Mouse (Mus musculus): Measurements from ENCODE around the gene Atad1. TPM values are rescaled to one million over a fixed set of nuclear protein-coding genes. Genes with fewer than 3 reads are reported as not detected.
A peak's percentile ranks its signal among the peaks of the same experiment; 100 is the strongest.
"Not testable (repeated sequence)": the region's sequence is repeated elsewhere in the genome, so short reads cannot be mapped to it uniquely, and the experiment has no call there.

Atad1 gene
- polyA plus RNA-seq (2012; rRNA removed), result 65.5 and 74.5 TPM in 2 replicates

DNA sequence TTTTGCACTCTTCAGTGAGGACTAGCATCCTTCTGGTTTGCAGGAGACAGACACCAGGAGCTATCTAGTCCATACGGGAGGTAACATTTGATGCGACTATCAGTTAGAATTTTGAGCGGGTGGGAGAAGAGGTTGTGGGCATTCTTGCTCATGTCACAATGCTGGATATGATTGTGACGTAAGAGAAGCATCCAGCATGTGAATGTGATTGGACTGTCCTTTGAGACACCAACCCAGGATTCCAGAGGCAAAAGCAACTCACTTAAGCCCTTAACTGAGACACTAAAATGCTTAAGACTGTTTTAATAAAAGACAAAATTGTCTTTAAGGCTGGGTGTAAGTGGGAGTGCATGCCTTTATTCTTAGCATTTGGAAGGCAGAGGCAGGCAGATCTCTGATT lies at the start of gene Atad1:
Gene Atad1, minus strand, starts transcription at position 101 of the 400 bp plus-strand sequence.
- no peak for TF ChIP-seq CTCF (IDR thresholded peaks at IDR 0.05; ENCODE audit: borderline replicate concordance, extremely low read depth, insufficient read depth, insufficient read length)
- no peak for TF ChIP-seq POLR2A (IDR thresholded peaks at IDR 0.05; ENCODE audit: borderline replicate concordance, extremely low read depth, insufficient read depth, insufficient read length, poor library complexity, severe bottlenecking)
- DNase-seq (ENCODE audit: low read depth), result no peak

DNA sequence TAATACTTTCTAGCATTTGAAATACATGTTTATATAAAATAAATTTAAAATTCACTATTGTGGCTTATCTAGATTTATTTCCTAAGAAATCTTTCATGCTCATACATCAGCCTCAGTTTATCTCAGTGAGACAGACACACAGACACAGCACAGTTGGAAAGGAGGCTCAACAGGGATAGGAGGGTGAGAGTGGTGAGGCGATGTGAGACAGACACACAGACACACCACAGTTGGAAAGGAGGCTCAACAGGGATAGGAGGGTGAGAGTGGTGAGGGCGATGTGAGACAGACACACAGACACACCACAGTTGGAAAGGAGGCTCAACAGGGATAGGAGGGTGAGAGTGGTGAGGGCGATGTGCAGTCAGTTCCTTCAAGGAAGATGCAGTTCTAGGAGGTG lies 48.4 kb upstream of the Atad1 start:
- not testable (repeated sequence) for DNase-seq (ENCODE audit: low read depth)

GRCm38 (mm10) chr19:32787388-32787787 lies 47.8 kb upstream of the Atad1 start:
- DNase-seq (ENCODE audit: low read depth), result not testable (repeated sequence)

DNA sequence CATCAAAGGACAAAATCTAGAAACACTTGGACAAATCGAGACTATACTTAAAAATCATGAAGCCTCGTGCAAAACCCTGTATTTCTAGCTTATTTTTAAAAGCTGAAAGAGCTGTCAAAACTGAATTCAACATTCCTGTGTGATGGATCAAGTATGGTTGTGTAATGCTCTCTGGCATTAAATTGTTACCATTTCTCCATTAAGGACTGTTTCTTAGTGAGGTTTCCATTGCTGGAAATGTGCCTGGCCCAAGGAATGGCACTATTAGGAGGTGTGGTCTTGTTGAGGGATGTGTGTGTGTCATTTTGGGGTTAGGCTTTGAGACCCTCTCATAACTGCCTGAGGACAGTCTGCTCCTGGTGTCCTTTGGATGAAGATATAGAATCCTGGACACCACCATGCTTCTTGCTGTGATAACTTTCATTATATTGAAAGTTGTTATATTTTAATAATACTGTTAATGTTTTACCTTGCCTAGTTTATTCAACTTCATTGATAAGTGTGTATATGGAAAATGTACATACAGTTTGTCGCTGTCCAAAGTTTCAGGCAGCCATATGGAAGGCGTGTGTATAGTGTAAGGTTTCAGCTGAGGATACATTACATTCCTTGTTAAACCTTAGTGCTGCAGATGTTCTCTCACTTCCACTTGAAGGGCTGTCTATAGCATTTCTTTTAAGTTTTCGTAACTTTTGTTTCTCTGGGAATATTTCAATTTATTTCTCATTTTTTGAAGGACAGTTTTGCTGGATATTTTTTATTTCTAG lies 41.9 kb upstream of the Atad1 start:
- no peak for DNase-seq (ENCODE audit: low read depth)
- TF ChIP-seq POLR2A (IDR thresholded peaks at IDR 0.05; ENCODE audit: borderline replicate concordance, extremely low read depth, insufficient read depth, insufficient read length, poor library complexity, severe bottlenecking), result no peak
- no peak for TF ChIP-seq CTCF (IDR thresholded peaks at IDR 0.05; ENCODE audit: borderline replicate concordance, extremely low read depth, insufficient read depth, insufficient read length)

DNA sequence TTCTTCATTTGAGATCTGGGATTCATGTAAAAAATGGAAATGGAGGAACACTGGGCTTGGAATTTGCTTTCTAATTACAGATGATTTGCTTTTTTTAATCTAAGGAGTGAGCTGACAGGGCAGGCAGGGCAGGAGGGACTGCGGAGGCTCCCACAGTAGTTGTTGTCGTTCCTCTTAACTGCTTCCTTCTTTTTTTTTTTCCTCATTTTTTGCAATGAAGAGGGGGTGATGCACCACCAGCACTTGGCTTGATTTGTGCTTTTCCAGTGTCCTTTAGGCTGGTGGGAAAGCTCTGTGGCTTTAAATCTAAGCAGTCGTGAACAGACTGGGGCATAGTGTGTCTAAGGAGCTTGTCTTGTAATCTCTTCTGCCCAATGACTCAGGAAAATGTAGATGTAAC lies 39.5 kb upstream of the Atad1 start:
- DNase-seq (ENCODE audit: low read depth), result no peak
- no peak for TF ChIP-seq POLR2A (IDR thresholded peaks at IDR 0.05; ENCODE audit: borderline replicate concordance, extremely low read depth, insufficient read depth, insufficient read length, poor library complexity, severe bottlenecking)
- no peak for TF ChIP-seq CTCF (IDR thresholded peaks at IDR 0.05; ENCODE audit: borderline replicate concordance, extremely low read depth, insufficient read depth, insufficient read length)

GRCm38 (mm10) chr19:32778411-32778810 lies 38.8 kb upstream of the Atad1 start:
- TF ChIP-seq POLR2A (IDR thresholded peaks at IDR 0.05; ENCODE audit: borderline replicate concordance, extremely low read depth, insufficient read depth, insufficient read length, poor library complexity, severe bottlenecking) (no peak), CTCF (IDR thresholded peaks at IDR 0.05; ENCODE audit: borderline replicate concordance, extremely low read depth, insufficient read depth, insufficient read length) (no peak)
- no peak for DNase-seq (ENCODE audit: low read depth)

DNA sequence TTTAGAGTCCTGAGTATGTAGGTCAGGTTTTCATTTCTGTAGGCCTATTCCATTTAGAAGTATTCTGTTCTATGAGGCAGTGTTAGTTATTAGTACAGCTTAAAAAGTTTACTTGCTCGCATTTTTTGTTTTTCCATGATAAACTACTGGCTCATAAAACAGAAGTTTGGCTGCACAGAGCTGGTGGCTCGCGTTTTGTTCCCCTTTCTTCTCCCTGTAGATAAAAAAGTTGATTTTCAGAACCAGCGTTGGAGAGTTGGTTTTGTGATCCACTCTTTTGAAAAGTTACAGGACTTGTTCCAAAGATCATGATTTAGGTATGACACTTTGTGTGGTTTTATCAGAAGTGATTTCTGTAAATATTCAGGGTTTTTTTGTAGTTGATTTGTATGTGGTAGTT lies 22.9 kb upstream of the Atad1 start:
- TF ChIP-seq CTCF (IDR thresholded peaks at IDR 0.05; ENCODE audit: borderline replicate concordance, extremely low read depth, insufficient read depth, insufficient read length) (no peak), POLR2A (IDR thresholded peaks at IDR 0.05; ENCODE audit: borderline replicate concordance, extremely low read depth, insufficient read depth, insufficient read length, poor library complexity, severe bottlenecking) (no peak)
- DNase-seq (ENCODE audit: low read depth), result no peak

- no peak for TF ChIP-seq POLR2A (IDR thresholded peaks at IDR 0.05; ENCODE audit: borderline replicate concordance, extremely low read depth, insufficient read depth, insufficient read length, poor library complexity, severe bottlenecking)
- no peak for TF ChIP-seq CTCF (IDR thresholded peaks at IDR 0.05; ENCODE audit: borderline replicate concordance, extremely low read depth, insufficient read depth, insufficient read length)
Observed at GRCm38 (mm10) chr19:32761162-32761561, 21.6 kb upstream of the Atad1 start.

DNA sequence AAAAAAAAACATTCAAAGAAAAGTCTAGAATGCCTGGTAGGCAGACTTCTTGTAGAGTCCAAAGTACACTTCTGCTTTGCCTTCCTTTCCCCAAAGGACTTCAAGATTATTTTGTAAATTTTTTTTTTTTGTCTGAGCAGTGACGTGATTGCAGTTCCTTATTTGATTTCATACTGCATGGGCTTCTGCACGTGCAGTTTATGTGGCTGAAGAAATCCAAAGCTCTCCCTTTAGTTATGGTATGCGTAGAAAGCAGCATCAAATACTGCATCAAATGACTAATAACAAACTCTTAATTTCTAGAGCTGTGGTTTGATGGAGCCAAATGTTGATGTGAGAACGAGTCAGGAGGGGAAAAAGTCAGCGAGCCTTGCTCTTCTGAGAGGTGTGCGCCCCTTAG lies 20.9 kb upstream of the Atad1 start:
- peak; percentile 26 for DNase-seq (ENCODE audit: low read depth)
- TF ChIP-seq POLR2A (IDR thresholded peaks at IDR 0.05; ENCODE audit: borderline replicate concordance, extremely low read depth, insufficient read depth, insufficient read length, poor library complexity, severe bottlenecking) (no peak), CTCF (IDR thresholded peaks at IDR 0.05; ENCODE audit: borderline replicate concordance, extremely low read depth, insufficient read depth, insufficient read length) (no peak)

More at GRCm38 (mm10) chr19:32761162-32761561, 21.6 kb upstream of the Atad1 start:
- DNase-seq (ENCODE audit: low read depth), result no peak

DNA sequence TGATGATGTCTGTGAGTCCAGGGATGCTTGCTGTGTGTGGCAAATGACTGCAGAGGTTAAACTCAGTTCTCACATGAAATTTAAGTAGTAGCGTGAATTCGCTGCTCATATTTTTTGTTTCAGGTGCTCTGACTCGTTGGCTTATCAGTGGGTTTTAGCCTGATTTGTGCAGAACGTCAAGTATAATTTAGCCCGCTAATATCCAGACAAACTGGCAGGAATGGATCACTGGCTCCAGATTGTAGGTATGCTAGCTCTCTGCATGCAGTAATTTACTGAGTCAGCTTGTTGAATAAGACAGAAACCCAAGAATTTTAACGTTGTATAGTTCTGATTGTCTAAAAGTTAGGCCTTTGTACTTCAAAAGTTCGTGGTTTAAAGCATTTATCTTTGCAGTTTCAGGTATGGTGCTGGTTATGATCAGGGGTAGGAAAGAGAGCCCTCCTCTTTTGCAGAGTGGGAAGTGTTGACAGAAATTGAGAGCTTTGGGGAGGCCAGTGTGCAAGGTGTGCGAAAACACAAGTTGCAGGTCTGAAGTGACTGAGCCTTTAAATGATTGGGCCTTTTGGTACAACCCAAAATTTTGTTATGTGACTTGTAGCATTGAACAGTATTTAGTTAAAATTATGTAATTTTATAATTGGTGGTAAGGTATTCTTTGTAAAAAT lies 19.9 kb upstream of the Atad1 start:
- TF ChIP-seq CTCF (IDR thresholded peaks at IDR 0.05; ENCODE audit: borderline replicate concordance, extremely low read depth, insufficient read depth, insufficient read length) (no peak), POLR2A (IDR thresholded peaks at IDR 0.05; ENCODE audit: borderline replicate concordance, extremely low read depth, insufficient read depth, insufficient read length, poor library complexity, severe bottlenecking) (no peak)
- DNase-seq (ENCODE audit: low read depth), result peak; percentile 24

DNA sequence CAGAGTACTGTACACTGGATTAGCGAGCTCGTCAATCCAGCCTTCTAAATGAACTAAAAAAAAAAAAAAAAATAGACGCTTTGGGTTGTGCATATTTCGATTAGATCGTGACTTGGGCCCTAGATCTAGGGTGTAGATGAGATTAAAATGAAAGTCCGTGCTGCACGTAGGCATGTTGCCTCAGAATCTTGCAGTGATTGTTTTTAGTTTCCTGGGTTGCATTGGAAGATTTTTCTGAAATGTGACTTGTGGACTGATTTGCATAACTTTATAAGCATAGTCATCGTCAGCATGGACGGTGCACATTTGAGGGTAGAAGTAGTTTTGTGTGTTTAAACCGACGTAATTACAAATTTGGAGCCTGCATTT lies 19.2 kb upstream of the Atad1 start:
- peak; percentile 37 for DNase-seq (ENCODE audit: low read depth)
- TF ChIP-seq CTCF (IDR thresholded peaks at IDR 0.05; ENCODE audit: borderline replicate concordance, extremely low read depth, insufficient read depth, insufficient read length) (no peak), POLR2A (IDR thresholded peaks at IDR 0.05; ENCODE audit: borderline replicate concordance, extremely low read depth, insufficient read depth, insufficient read length, poor library complexity, severe bottlenecking) (no peak)
